Mouse (Mus musculus): ENCODE data around the gene Galnt3.

Galnt3 gene

GRCm38 (mm10) chr2:66107864-66108514 lies 16.8 kb downstream of the Galnt3 start:
- no peak for DNase-seq (ENCODE audit: low read depth, low spot score)

GRCm38 (mm10) chr2:66103740-66104436 lies 20.9 kb downstream of the Galnt3 start:
- DNase-seq (ENCODE audit: low read depth, low spot score): no peak

- DNase-seq (ENCODE audit: low read depth, low spot score): no peak
Observed at GRCm38 (mm10) chr2:66101686-66102304, 23.0 kb downstream of the Galnt3 start.

- DNase-seq (ENCODE audit: low read depth, low spot score): no peak
Observed at GRCm38 (mm10) chr2:66100671-66101351, 24.0 kb downstream of the Galnt3 start.

GRCm38 (mm10) chr2:66100239-66100638 lies 24.6 kb downstream of the Galnt3 start:
- DNase-seq (ENCODE audit: low read depth, low spot score): no peak

GRCm38 (mm10) chr2:66094622-66095181 lies 30.1 kb downstream of the Galnt3 start:
- no peak for DNase-seq (ENCODE audit: low read depth, low spot score)

GRCm38 (mm10) chr2:66091296-66091695 lies 33.5 kb downstream of the Galnt3 start:
- no peak for DNase-seq (ENCODE audit: low read depth, low spot score)

- DNase-seq (ENCODE audit: low read depth, low spot score): no peak
Observed at GRCm38 (mm10) chr2:66081876-66082275, 42.9 kb downstream of the Galnt3 start.

GRCm38 (mm10) chr2:66080731-66081130 lies 44.1 kb downstream of the Galnt3 start:
- DNase-seq (ENCODE audit: low read depth, low spot score): no peak

- DNase-seq (ENCODE audit: low read depth, low spot score): no peak
Observed at GRCm38 (mm10) chr2:66069454-66069853, 55.3 kb downstream of the Galnt3 start.

GRCm38 (mm10) chr2:66063291-66063690 lies 61.5 kb downstream of the Galnt3 start:
- DNase-seq (ENCODE audit: low read depth, low spot score): no peak

GRCm38 (mm10) chr2:66044405-66045089 lies 80.2 kb downstream of the Galnt3 start:
- no peak for DNase-seq (ENCODE audit: low read depth, low spot score)

GRCm38 (mm10) chr2:66043441-66044404 lies 81.1 kb downstream of the Galnt3 start:
- DNase-seq (ENCODE audit: low read depth, low spot score): no peak

- peak; percentile 8 for DNase-seq (ENCODE audit: low read depth, low spot score)
Observed at GRCm38 (mm10) chr2:66041917-66042419, 82.8 kb downstream of the Galnt3 start.

GRCm38 (mm10) chr2:66041203-66041916 lies 83.4 kb downstream of the Galnt3 start:
- DNase-seq (ENCODE audit: low read depth, low spot score): no peak

- DNase-seq (ENCODE audit: low read depth, low spot score): no peak
Observed at GRCm38 (mm10) chr2:66040611-66041010, 84.2 kb downstream of the Galnt3 start.

GRCm38 (mm10) chr2:66034907-66035679 lies 89.7 kb downstream of the Galnt3 start:
- DNase-seq (ENCODE audit: low read depth, low spot score): no peak
